Mouse (Mus musculus) myocyte (in vitro differentiated cells): ENCODE results near the gene Cpsf4l.

Source experiments
- CEBPB ChIP-seq: IDR thresholded peaks from 2 replicates; pipeline ENCODE4 v1.6.1; 2011; ENCODE audit warnings: mild to moderate bottlenecking, moderate library complexity; ENCODE audit not compliant: poor library complexity, insufficient read depth, severe bottlenecking
- E2F4 ChIP-seq: IDR thresholded peaks from one replicate; pipeline ENCODE4 v1.6.1; 2011; ENCODE audit warnings: mild to moderate bottlenecking, control low read depth, moderate library complexity; ENCODE audit not compliant: insufficient read depth
- MAX ChIP-seq: IDR thresholded peaks from one replicate; pipeline ENCODE4 v1.6.1; 2011; ENCODE audit warnings: low read depth, mild to moderate bottlenecking, control low read depth
- MYOD1 ChIP-seq, 3 experiments: IDR thresholded peaks; one replicate each; pipeline ENCODE4 v1.6.1; 2011; ENCODE audit warnings: control low read depth in 2 of 3, low read depth in 2 of 3, mild to moderate bottlenecking in 2 of 3, moderate library complexity in 1 of 3; ENCODE audit not compliant: insufficient read length in 2 of 3, control insufficient read depth in 1 of 3
- MYOG ChIP-seq, 3 experiments: IDR thresholded peaks; one replicate each; pipeline ENCODE4 v1.6.1; 2011; ENCODE audit warnings: control low read depth in 2 of 3, low read depth in 2 of 3, mild to moderate bottlenecking in 2 of 3; ENCODE audit not compliant: insufficient read length in 2 of 3, control insufficient read depth in 1 of 3, insufficient read depth in 1 of 3
- POLR2A ChIP-seq: IDR thresholded peaks from one replicate; pipeline ENCODE4 v1.6.1; 2011; ENCODE audit warnings: low read depth, mild to moderate bottlenecking, control low read depth, moderate library complexity; ENCODE audit not compliant: insufficient read length
- POLR2AphosphoS2 ChIP-seq: IDR thresholded peaks from one replicate; pipeline ENCODE4 v1.6.1; 2011; ENCODE audit warnings: low read depth, control low read depth; ENCODE audit not compliant: insufficient read length
- REST ChIP-seq: IDR thresholded peaks from one replicate; pipeline ENCODE4 v1.6.1; 2011; ENCODE audit warnings: mild to moderate bottlenecking, control low read depth, moderate library complexity; ENCODE audit not compliant: insufficient read depth, insufficient read length
- SRF ChIP-seq: IDR thresholded peaks from one replicate; pipeline ENCODE4 v1.6.1; 2011; ENCODE audit warnings: low read depth; ENCODE audit not compliant: control insufficient read depth, insufficient read length
- TCF12 ChIP-seq: IDR thresholded peaks from one replicate; pipeline ENCODE4 v1.6.1; 2011; ENCODE audit warnings: mild to moderate bottlenecking, control low read depth; ENCODE audit not compliant: poor library complexity, insufficient read depth, severe bottlenecking
- USF1 ChIP-seq: IDR thresholded peaks from one replicate; pipeline ENCODE4 v1.6.1; 2011; ENCODE audit warnings: low read depth, mild to moderate bottlenecking, control low read depth, moderate library complexity

DNA sequence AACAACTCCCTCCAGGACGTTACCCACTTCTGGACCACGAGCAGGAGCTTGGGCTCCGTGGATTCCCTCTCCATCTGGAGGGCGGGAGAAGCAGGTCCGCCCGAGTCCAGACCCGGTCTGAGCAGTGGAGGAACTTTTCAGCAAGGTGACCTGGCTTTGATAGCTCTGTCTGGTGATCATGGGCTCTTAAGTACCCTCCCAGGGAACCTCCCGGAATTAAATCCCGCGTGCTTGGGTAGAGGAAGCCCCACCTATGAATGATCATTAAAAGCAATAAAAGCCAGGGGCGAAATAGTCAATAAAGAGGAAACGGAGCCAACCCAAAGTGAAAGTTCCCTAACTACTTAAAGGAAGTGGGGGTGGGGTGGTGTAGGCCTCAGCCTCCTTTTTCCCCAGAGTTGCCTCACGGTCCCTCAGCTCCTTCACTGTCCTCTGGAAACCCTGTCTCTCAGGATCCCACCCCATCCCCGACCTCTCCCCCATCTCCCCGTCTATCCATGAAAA lies 42.4 kb upstream of the Cpsf4l start:
- no peak for TF ChIP-seq POLR2A
- no peak for TF ChIP-seq REST
- no peak for TF ChIP-seq MAX
- TF ChIP-seq TCF12: no peak
- no peak for TF ChIP-seq USF1
- TF ChIP-seq CEBPB: no peak
- TF ChIP-seq E2F4: no peak
- no peak for TF ChIP-seq SRF
- TF ChIP-seq POLR2AphosphoS2: no peak
- TF ChIP-seq MYOG (IDR thresholded peaks at IDR 0.05; ENCODE audit: control insufficient read depth in 1 of 3, insufficient read depth in 1 of 3, insufficient read length in 2 of 3, low read depth in 2 of 3): no peak
- TF ChIP-seq MYOD1 (IDR thresholded peaks at IDR 0.05; ENCODE audit: control insufficient read depth in 1 of 3, insufficient read length in 2 of 3, low read depth in 2 of 3): no peak
